20 mouse cellular contexts compared by ENCODE assay signal in genomic region chr1:158414198-158414597, GRCm38 (mm10). TPM values are rescaled to one million over a fixed set of nuclear protein-coding genes. Genes with fewer than 3 reads are reported as not detected.
"Had no signal": no experiment of that assay in that cellular context is flagged by ENCODE, and none has a peak within 500 bp of the region (broad histone marks: within the 10 kb centered on the region; RNA-seq: fewer than 3 reads in every experiment).

No protein-coding gene starts in this region.

- H3K4me3 ChIP-seq: liver, embryonic 13.5 days; liver, embryonic 15.5 days; lung, embryonic 15.5 days; megakaryocyte, embryonic 14.5 days; neural tube, embryonic 12.5 days; stomach, embryonic 15.5 days had no signal

- DNase-seq: liver, embryonic 13.5 days; liver, postnatal 0 days; lung, adult 2 months; lung, postnatal 14 days; lung, postnatal 36 days; right cerebral cortex, postnatal 14 days; thymus, adult 2 months; thymus, postnatal 25 days; thymus, postnatal 4 days had no signal

- H3K4me2 ChIP-seq: liver, embryonic 13.5 days; liver, embryonic 15.5 days; lung, embryonic 15.5 days; neural tube, embryonic 12.5 days; stomach, embryonic 15.5 days had no signal

- H3K27ac ChIP-seq: liver, embryonic 13.5 days; liver, embryonic 15.5 days; lung, embryonic 15.5 days; macrophage; neural tube, embryonic 12.5 days; stomach, embryonic 15.5 days; stomach, postnatal 0 days had no signal

- H3K27me3 ChIP-seq: liver, embryonic 13.5 days; liver, embryonic 15.5 days; lung, embryonic 15.5 days; megakaryocyte, embryonic 14.5 days; neural tube, embryonic 12.5 days; stomach, embryonic 15.5 days had no signal

- H3K4me1 ChIP-seq: liver, embryonic 13.5 days; liver, embryonic 15.5 days; lung, embryonic 15.5 days; megakaryocyte, embryonic 14.5 days; neural tube, embryonic 12.5 days; stomach, embryonic 15.5 days had no signal

- H3K9ac ChIP-seq: liver, embryonic 13.5 days; liver, embryonic 15.5 days; liver, postnatal 0 days; lung, embryonic 15.5 days; neural tube, embryonic 12.5 days; stomach, embryonic 15.5 days had no signal

- H3K36me3 ChIP-seq: liver, embryonic 13.5 days; liver, embryonic 15.5 days; lung, embryonic 15.5 days; neural tube, embryonic 12.5 days; stomach, embryonic 15.5 days had no signal

- H3K9me3 ChIP-seq: liver, embryonic 13.5 days; liver, embryonic 15.5 days; lung, embryonic 15.5 days; neural tube, embryonic 12.5 days; stomach, embryonic 15.5 days had no signal

- ATAC-seq: liver, postnatal 0 days; lung, postnatal 0 days had no signal

RNA-seq across cellular contexts. Expression of gene Astn1, which starts 52.1 kb away (rescaled TPM):
- total RNA-seq: megakaryocyte progenitor cell, adult 5-6 weeks; monocyte, adult 5-6 weeks; neutrophil, adult 5-6 weeks had no signal
- polyA plus RNA-seq: liver, postnatal 0 days; macrophage had no signal

RNA-seq across cellular contexts. Expression of gene Brinp2, which starts 58.1 kb away (rescaled TPM):
- total RNA-seq: megakaryocyte progenitor cell, adult 5-6 weeks; monocyte, adult 5-6 weeks; neutrophil, adult 5-6 weeks had no signal
- polyA plus RNA-seq: liver, postnatal 0 days; macrophage had no signal
